Mouse (Mus musculus) spleen, adult 2 months (tissue): ENCODE results near the gene Rgs3. TPM values are rescaled to one million over a fixed set of nuclear protein-coding genes. Genes with fewer than 3 reads are reported as not detected.

Source experiments
- DNase-seq, 2 experiments: peaks; one replicate each; pipeline versions ENCODE4 v3.0.0 to v3.0.0-alpha.2; 2012 to 2021; ENCODE audit warnings: low spot score in 2 of 2, low read depth in 1 of 2
- H3K27ac ChIP-seq: fragments of 200-500 bp; 2 replicates; pipeline ENCODE4 v1.5.1; 2012; ENCODE audit warnings: low read length, inconsistent platforms; ENCODE audit not compliant: insufficient read depth
- H3K27me3 ChIP-seq: fragments of 200-500 bp; 2 replicates; pipeline ENCODE4 v1.6.1; 2012; ENCODE audit warnings: mild to moderate bottlenecking, moderate library complexity, low read length, inconsistent platforms; ENCODE audit not compliant: control insufficient read depth, insufficient read depth
- H3K36me3 ChIP-seq: fragments of 200-500 bp; 2 replicates; pipeline ENCODE4 v1.6.1; 2012; ENCODE audit warnings: mild to moderate bottlenecking, low read length, inconsistent platforms; ENCODE audit not compliant: control insufficient read depth, insufficient read depth
- H3K4me1 ChIP-seq: fragments of 200-500 bp; 2 replicates; pipeline ENCODE4 v1.6.1; 2011; ENCODE audit warnings: inconsistent platforms; ENCODE audit not compliant: control insufficient read depth, insufficient read depth, insufficient read length
- H3K4me3 ChIP-seq: fragments of 200-500 bp; 2 replicates; pipeline ENCODE4 v1.5.1; 2011; ENCODE audit warnings: mild to moderate bottlenecking, inconsistent platforms; ENCODE audit not compliant: insufficient read depth, insufficient read length; ENCODE audit errors: extremely low read depth
- CTCF ChIP-seq: fragments of 200-500 bp; IDR thresholded peaks from 2 replicates; pipeline ENCODE4 v1.5.1; 2011; ENCODE audit warnings: mild to moderate bottlenecking, inconsistent platforms; ENCODE audit not compliant: insufficient read depth, insufficient read length, insufficient replicate concordance; ENCODE audit errors: extremely low read depth
- POLR2A ChIP-seq: fragments of 200-500 bp; IDR thresholded peaks from 2 replicates; pipeline ENCODE4 v1.6.1; 2011; ENCODE audit warnings: low read depth, low read length, inconsistent platforms
- WGBS: fragments of 180-500 bp; shearing (Covaris S2); methylation state at CpG from one replicate; pipeline ENCODE4 v1.1.7; 2018; 5-methylcytosine and 5-hydroxymethylcytosine counted together
- polyA plus RNA-seq: library from polyadenylated mRNA; depleted of rRNA; stranded (reverse); fragments of >200 nt; gene quantifications from 2 replicates; pipeline ENCODE4 v1.2.3, GENCODE M21; 2012

Gene Rgs3
- polyA plus RNA-seq, 1 experiment, result 51.7 TPM

DNA sequence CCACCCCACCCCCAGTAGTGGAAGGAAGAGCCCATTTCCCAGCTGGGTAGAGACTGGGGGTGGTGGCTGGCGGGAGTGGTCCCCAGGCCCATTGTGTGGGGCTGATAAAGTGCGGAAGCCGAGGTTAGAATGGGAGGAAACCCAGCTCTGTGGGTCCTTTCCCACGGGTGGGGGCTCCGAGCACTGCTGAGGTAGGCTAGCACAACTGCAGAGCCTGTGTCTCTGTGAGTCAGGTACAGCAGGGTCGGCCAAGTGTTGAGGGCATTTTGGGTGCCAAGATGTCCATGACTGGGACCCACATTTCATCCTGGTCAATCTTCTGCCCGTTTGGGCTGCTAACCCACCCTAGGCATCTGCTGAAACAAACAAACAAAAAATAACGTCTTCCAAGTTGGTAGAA is 135.9 kb downstream of the Rgs3 start:
- Histone ChIP-seq H3K27me3 (no peaks in the 10 kb centered on the region), H3K4me1 (no peaks in the 10 kb centered on the region; the same call in 1 of the 2 replicates), H3K36me3 (peaks cover 9% of the 10 kb centered on the region; the same call in 1 of the 2 replicates), H3K27ac (peak overlapping the region; percentile 18; the same call in 1 of the 2 replicates), H3K4me3 (no peak overlapping the region)
- no peak for TF ChIP-seq POLR2A
- TF ChIP-seq CTCF, result no peak
- 45% methylated on average over 8 of the region's 8 CpGs for WGBS
- no peak for DNase-seq

DNA sequence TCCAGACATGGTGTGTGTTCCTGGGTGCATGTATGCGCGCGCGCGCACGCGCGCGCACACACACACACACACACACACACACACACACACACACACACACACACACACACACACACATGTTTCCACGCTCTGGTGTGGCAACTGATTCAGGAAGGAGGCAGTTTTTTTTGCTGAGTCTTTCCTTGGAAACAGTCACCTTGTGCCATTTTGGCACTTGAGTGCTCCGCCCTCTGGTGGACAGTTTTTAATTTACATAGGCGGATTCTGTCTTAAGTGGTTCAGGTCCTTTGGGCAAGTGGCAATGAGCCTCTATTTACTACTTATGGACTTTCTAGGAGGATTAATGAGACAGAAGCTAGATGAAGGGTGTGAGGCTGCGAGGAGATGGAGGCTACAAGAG is 136.3 kb downstream of the Rgs3 start:
- no peaks in the 10 kb centered on the region for H3K27me3 ChIP-seq
- peak; percentile 56; the same call in 1 of the 2 replicates for TF ChIP-seq CTCF
- TF ChIP-seq POLR2A, result no peak
- WGBS, result 75% methylated on average over 13 of the region's 13 CpGs
- peak; percentile 48 to 50 for DNase-seq
- no peak overlapping the region for H3K27ac ChIP-seq
- H3K4me3 ChIP-seq, result no peak overlapping the region
- no peaks in the 10 kb centered on the region; the same call in 1 of the 2 replicates for H3K4me1 ChIP-seq
- H3K36me3 ChIP-seq, result peaks cover 8% of the 10 kb centered on the region

DNA sequence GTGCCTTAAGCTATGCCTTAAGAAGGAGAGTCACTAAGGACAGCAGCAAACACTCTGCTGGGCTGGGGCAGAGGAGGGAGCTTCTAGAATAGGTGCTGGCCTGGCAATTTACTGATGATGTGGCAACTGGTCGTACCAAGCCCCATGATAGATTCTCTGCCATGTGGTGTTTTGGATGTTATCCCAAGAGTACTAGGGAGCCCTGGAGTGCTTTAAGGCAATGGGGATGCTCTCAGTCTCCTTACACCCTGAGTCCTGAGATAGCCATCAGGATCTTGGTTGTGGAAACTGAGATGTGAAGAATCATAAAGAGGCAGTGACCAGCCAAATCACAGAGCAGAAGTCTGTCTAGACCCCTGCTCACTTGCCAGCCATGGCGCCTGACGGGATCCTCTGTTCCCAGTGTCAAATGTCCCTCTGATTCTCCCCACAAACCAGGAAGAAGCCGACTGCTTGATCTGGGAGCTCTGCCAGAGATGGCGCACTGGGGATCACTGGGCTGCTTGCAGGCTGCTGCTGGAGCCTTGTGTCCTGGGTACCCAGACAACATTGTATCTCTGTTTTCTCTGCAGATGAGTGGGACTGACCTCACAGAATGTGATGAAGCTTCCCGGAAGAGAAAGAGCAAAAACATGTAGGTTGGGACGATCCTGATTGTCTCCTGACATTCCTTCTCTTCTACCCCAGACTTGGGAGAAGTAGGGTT is 137.2 kb downstream of the Rgs3 start:
- WGBS, result 76% methylated on average over 7 of the region's 7 CpGs
- TF ChIP-seq CTCF (no peak), POLR2A (no peak)
- Histone ChIP-seq H3K27me3 (no peaks in the 10 kb centered on the region), H3K4me1 (no peaks in the 10 kb centered on the region; the same call in 1 of the 2 replicates), H3K36me3 (peaks cover 12% of the 10 kb centered on the region), H3K4me3 (no peak overlapping the region), H3K27ac (no peak overlapping the region)
- no peak for DNase-seq

DNA sequence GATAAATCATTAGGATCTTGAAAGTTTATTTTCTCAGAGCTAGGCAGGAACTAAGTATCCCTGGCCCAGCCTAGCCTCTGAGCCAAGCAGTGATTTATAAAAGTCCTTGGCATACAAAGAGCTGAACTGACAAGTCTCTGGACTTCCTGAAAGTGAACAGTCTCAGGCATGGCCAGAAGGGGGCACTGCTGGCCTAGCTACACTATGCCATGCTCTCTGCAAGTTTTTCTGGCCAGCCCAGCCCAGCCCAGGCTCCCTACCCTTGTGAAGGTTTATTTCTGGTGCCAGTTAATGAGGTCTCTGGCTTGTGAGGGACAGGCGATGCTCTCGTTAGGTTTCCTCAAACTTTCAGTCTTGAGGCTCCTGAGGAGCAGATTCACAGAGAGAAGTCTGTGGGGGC is 137.8 kb downstream of the Rgs3 start:
- DNase-seq, result peak; percentile 52 to 68
- H3K4me1 ChIP-seq, result no peaks in the 10 kb centered on the region; the same call in 1 of the 2 replicates
- TF ChIP-seq POLR2A, result no peak
- TF ChIP-seq CTCF, result peak; percentile 78; the same call in 1 of the 2 replicates
- H3K36me3 ChIP-seq, result peaks cover 11% of the 10 kb centered on the region
- no peak overlapping the region for H3K4me3 ChIP-seq
- no peaks in the 10 kb centered on the region for H3K27me3 ChIP-seq
- 49% methylated on average over 2 of the region's 2 CpGs for WGBS
- H3K27ac ChIP-seq, result no peak overlapping the region

DNA sequence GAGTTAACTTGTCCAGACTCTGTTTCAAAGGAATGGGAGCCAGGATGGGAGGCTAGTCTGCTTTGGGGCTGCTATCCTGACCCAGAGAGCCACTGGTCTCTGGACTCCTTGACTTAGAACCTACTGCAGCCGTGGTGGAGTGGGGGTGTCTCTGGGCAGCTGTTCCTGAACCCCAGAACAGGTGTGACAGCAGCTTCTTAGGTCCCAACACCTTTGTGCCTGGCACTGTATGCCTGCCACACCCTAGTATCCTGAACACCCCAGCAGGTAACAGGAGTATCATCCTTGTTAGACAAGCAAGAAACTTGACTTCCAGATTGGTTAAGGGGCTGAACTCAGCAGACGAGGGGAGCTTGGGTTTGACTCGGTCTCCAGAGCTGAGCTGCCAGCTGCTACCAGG is 138.9 kb downstream of the Rgs3 start:
- Histone ChIP-seq H3K27ac (no peak overlapping the region), H3K36me3 (peaks cover 9% of the 10 kb centered on the region), H3K4me3 (no peak overlapping the region), H3K27me3 (no peaks in the 10 kb centered on the region), H3K4me1 (no peaks in the 10 kb centered on the region; the same call in 1 of the 2 replicates)
- TF ChIP-seq CTCF, result no peak
- no peak for TF ChIP-seq POLR2A
- DNase-seq, result no peak
- WGBS, result 61% methylated on average over 3 of the region's 3 CpGs

DNA sequence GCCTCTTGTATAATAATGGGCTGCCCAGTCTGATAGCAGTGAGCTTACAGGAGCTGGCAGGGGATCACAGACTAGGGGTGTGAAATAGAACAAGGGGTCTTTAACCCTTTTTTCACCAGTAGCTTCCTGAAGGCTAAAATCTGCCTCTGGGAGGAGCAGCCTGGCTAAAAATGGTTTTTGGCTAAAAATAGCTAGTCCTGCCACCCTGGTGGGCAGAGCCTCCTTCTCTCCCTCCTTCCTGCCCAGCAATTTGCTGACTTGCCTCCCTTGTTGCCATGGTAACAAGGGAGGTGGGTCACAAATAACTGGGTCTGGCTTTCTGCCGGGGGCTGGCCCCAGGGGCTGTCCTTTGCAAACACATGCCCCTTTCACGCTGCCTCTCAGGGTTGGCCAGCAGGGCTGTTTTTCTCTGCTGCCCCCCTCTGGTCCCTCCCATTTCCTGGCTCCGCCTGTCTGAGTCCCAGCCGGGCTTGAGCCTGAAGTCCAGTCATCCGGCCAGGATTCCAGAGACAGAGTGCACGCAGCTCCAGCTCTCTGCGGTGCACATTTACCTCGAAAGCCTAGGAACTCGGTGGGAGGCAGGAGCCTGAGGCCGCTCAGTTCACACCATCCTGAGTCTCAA is 139.7 kb downstream of the Rgs3 start:
- DNase-seq, result peak in 1 of 2 experiments; percentile 58
- Histone ChIP-seq H3K4me1 (no peaks in the 10 kb centered on the region; the same call in 1 of the 2 replicates), H3K27me3 (no peaks in the 10 kb centered on the region), H3K4me3 (peak overlapping the region; percentile 36), H3K36me3 (peaks cover 13% of the 10 kb centered on the region), H3K27ac (peak overlapping the region; percentile 10; the same call in 1 of the 2 replicates)
- peak; percentile 38 for TF ChIP-seq POLR2A
- no peak for TF ChIP-seq CTCF
- 29% methylated on average over 10 of the region's 10 CpGs for WGBS
